ENCODE assay signal across 7 mouse cellular contexts in the genomic region with DNA sequence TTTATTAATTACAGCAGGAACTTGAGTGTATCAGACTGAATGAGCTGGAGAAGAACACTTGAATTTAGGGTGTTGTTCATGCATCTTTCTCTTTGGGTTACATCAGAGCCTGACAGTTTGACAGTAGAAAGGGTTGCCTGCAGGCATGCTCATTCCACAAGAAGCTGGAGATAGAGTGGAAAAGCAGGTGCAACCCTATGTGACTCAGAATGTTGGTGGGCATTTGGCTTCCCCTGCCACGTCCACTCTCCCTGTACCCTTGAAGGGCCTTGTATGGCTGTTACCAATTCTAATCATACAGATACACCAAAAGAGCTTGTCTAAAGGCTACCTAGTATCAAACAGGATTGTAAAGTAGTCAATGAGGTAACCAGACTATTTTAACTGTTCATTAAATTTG.
DNase-seq lines count a peak whose midpoint lies in the region; ATAC-seq and TF ChIP-seq lines count a peak whose summit lies in the region.

No protein-coding gene starts in this region.

- H3K36me3 ChIP-seq in hindbrain, embryonic 14.5 days (replicated peaks; ENCODE audit: control insufficient read depth, insufficient read depth) = peaks cover 15% of the 10 kb centered on the region; the same call in 1 of the 2 replicates
- H3K36me3 ChIP-seq in hindbrain, embryonic 11.5 days (ENCODE audit: control insufficient read depth, insufficient read depth, low read length) = no peaks in the 10 kb centered on the region
- peaks cover 10% of the 10 kb centered on the region for H3K36me3 ChIP-seq in midbrain, embryonic 10.5 days
- no peaks in the 10 kb centered on the region for H3K36me3 ChIP-seq in midbrain, embryonic 15.5 days (replicated peaks)
- no peaks in the 10 kb centered on the region for H3K36me3 ChIP-seq in hindbrain, postnatal 0 days (ENCODE audit: insufficient read depth, low read length)
- peaks cover 7% of the 10 kb centered on the region; the same call in 1 of the 2 replicates for H3K36me3 ChIP-seq in stomach, embryonic 16.5 days (ENCODE audit: control insufficient read depth, insufficient read depth, low read length)

- no peak for TF ChIP-seq CTCF in hindbrain, postnatal 0 days (IDR thresholded peaks at IDR 0.05; ENCODE audit: low read depth)

- WGBS in hindbrain, embryonic 14.5 days = 86% methylated on average over 1 of the region's 1 CpGs
- 88% methylated on average over 1 of the region's 1 CpGs for WGBS in hindbrain, embryonic 11.5 days
- 89% methylated on average over 1 of the region's 1 CpGs for WGBS in midbrain, embryonic 10.5 days
- WGBS in midbrain, embryonic 15.5 days = 86% methylated on average over 1 of the region's 1 CpGs
- 50% methylated on average over 1 of the region's 1 CpGs for WGBS in hindbrain, postnatal 0 days
- WGBS in stomach, embryonic 16.5 days = 80% methylated on average over 1 of the region's 1 CpGs

- H3K4me1 ChIP-seq in hindbrain, embryonic 14.5 days (replicated peaks; ENCODE audit: control insufficient read depth, insufficient read depth, low read length) = peaks cover 18% of the 10 kb centered on the region; the same call in 1 of the 2 replicates
- no peaks in the 10 kb centered on the region for H3K4me1 ChIP-seq in hindbrain, embryonic 11.5 days (replicated peaks; ENCODE audit: control insufficient read depth, insufficient read depth, low read length)
- peaks cover 43% of the 10 kb centered on the region for H3K4me1 ChIP-seq in midbrain, embryonic 10.5 days
- peaks cover 20% of the 10 kb centered on the region for H3K4me1 ChIP-seq in midbrain, embryonic 15.5 days
- H3K4me1 ChIP-seq in hindbrain, postnatal 0 days (ENCODE audit: insufficient read depth, low read length) = peaks cover 37% of the 10 kb centered on the region
- H3K4me1 ChIP-seq in stomach, embryonic 16.5 days (ENCODE audit: control insufficient read depth, insufficient read depth, low read length) = peaks cover 45% of the 10 kb centered on the region

- H3K27me3 ChIP-seq in hindbrain, embryonic 14.5 days (ENCODE audit: control insufficient read depth, insufficient read depth, low read length) = no peaks in the 10 kb centered on the region
- no peaks in the 10 kb centered on the region for H3K27me3 ChIP-seq in hindbrain, embryonic 11.5 days (ENCODE audit: control insufficient read depth, insufficient read depth, low read length)
- H3K27me3 ChIP-seq in midbrain, embryonic 10.5 days (ENCODE audit: low read depth, poor library complexity, severe bottlenecking) = no peaks in the 10 kb centered on the region
- no peaks in the 10 kb centered on the region for H3K27me3 ChIP-seq in midbrain, embryonic 15.5 days (replicated peaks)
- H3K27me3 ChIP-seq in hindbrain, postnatal 0 days (ENCODE audit: insufficient read depth, low read length) = no peaks in the 10 kb centered on the region
- H3K27me3 ChIP-seq in stomach, embryonic 16.5 days (ENCODE audit: control insufficient read depth, insufficient read depth, low read length) = no peaks in the 10 kb centered on the region

- no peak overlapping the region for H3K4me2 ChIP-seq in hindbrain, embryonic 14.5 days (replicated peaks)
- H3K4me2 ChIP-seq in hindbrain, embryonic 11.5 days (replicated peaks; ENCODE audit: low read depth, low read length) = no peak overlapping the region
- H3K4me2 ChIP-seq in midbrain, embryonic 15.5 days = no peak overlapping the region
- no peak overlapping the region for H3K4me2 ChIP-seq in hindbrain, postnatal 0 days (ENCODE audit: low read depth, low read length)
- H3K4me2 ChIP-seq in stomach, embryonic 16.5 days (ENCODE audit: low read depth, low read length) = no peak overlapping the region

- ATAC-seq in hindbrain, embryonic 14.5 days (ENCODE audit: low FRiP score) = no peak
- no peak for ATAC-seq in hindbrain, embryonic 11.5 days (ENCODE audit: low FRiP score)
- no peak for ATAC-seq in midbrain, embryonic 15.5 days (replicated peaks)
- ATAC-seq in hindbrain, postnatal 0 days = no peak
- no peak for ATAC-seq in stomach, embryonic 16.5 days (ENCODE audit: insufficient read depth, low FRiP score)

- no peak for DNase-seq in hindbrain, embryonic 14.5 days (ENCODE audit: low spot score)
- no peak for DNase-seq in hindbrain, embryonic 11.5 days (ENCODE audit: low spot score)
- no peak for DNase-seq in midbrain, embryonic 10.5 days (ENCODE audit: low spot score)
- DNase-seq in hindbrain, postnatal 0 days (ENCODE audit: low spot score) = no peak
- DNase-seq in layer of hippocampus, postnatal 10 days (ENCODE audit: low spot score in 2 of 2) = no peak

- no peak overlapping the region for H3K9ac ChIP-seq in hindbrain, embryonic 14.5 days
- no peak overlapping the region for H3K9ac ChIP-seq in hindbrain, embryonic 11.5 days (ENCODE audit: low read depth, low read length)
- H3K9ac ChIP-seq in midbrain, embryonic 15.5 days = no peak overlapping the region
- no peak overlapping the region for H3K9ac ChIP-seq in hindbrain, postnatal 0 days (replicated peaks; ENCODE audit: low read length)
- no peak overlapping the region for H3K9ac ChIP-seq in stomach, embryonic 16.5 days (ENCODE audit: low read length)

- no peak overlapping the region for H3K4me3 ChIP-seq in hindbrain, embryonic 14.5 days (replicated peaks; ENCODE audit: low read length)
- H3K4me3 ChIP-seq in hindbrain, embryonic 11.5 days (ENCODE audit: low read depth, low read length) = no peak overlapping the region
- H3K4me3 ChIP-seq in midbrain, embryonic 10.5 days = no peak overlapping the region
- H3K4me3 ChIP-seq in midbrain, embryonic 15.5 days = no peak overlapping the region
- no peak overlapping the region for H3K4me3 ChIP-seq in hindbrain, postnatal 0 days (ENCODE audit: low read length)
- H3K4me3 ChIP-seq in stomach, embryonic 16.5 days (replicated peaks; ENCODE audit: low read length) = no peak overlapping the region

- peak overlapping the region; percentile 51 for H3K27ac ChIP-seq in hindbrain, embryonic 14.5 days
- no peak overlapping the region for H3K27ac ChIP-seq in hindbrain, embryonic 11.5 days (ENCODE audit: low read depth, low read length)
- H3K27ac ChIP-seq in midbrain, embryonic 10.5 days (replicated peaks) = peak overlapping the region; percentile 67; the same call in 1 of the 2 replicates
- no peak overlapping the region for H3K27ac ChIP-seq in midbrain, embryonic 15.5 days
- H3K27ac ChIP-seq in hindbrain, postnatal 0 days = peak overlapping the region; percentile 22; the same call in 1 of the 2 replicates
- peak overlapping the region; percentile 82 for H3K27ac ChIP-seq in stomach, embryonic 16.5 days (ENCODE audit: low read length)

- no peaks in the 10 kb centered on the region for H3K9me3 ChIP-seq in hindbrain, embryonic 14.5 days (ENCODE audit: control insufficient read depth, low read length)
- no peaks in the 10 kb centered on the region for H3K9me3 ChIP-seq in hindbrain, embryonic 11.5 days (ENCODE audit: control insufficient read depth, low read length)
- no peaks in the 10 kb centered on the region for H3K9me3 ChIP-seq in midbrain, embryonic 10.5 days (replicated peaks)
- H3K9me3 ChIP-seq in midbrain, embryonic 15.5 days = no peaks in the 10 kb centered on the region
- H3K9me3 ChIP-seq in hindbrain, postnatal 0 days (ENCODE audit: low read length) = no peaks in the 10 kb centered on the region
- no peaks in the 10 kb centered on the region for H3K9me3 ChIP-seq in stomach, embryonic 16.5 days (replicated peaks; ENCODE audit: control insufficient read depth, low read length)

Comparison
In these comparisons a context has a peak if more than half of its experiments do, and no peak if none do; other contexts are left out.
1. H3K27ac ChIP-seq: peak in hindbrain, embryonic 14.5 days (single experiment), midbrain, embryonic 10.5 days (single experiment), hindbrain, postnatal 0 days (single experiment) and stomach, embryonic 16.5 days (single experiment); none in hindbrain, embryonic 11.5 days (single experiment) and midbrain, embryonic 15.5 days (single experiment).